Mouse (Mus musculus): ENCODE data around the gene Mgea5. TPM values are rescaled to one million over a fixed set of nuclear protein-coding genes. Genes with fewer than 3 reads are reported as not detected.

Gene Mgea5
- polyA plus RNA-seq, 1 experiment = 27.1 TPM

DNA sequence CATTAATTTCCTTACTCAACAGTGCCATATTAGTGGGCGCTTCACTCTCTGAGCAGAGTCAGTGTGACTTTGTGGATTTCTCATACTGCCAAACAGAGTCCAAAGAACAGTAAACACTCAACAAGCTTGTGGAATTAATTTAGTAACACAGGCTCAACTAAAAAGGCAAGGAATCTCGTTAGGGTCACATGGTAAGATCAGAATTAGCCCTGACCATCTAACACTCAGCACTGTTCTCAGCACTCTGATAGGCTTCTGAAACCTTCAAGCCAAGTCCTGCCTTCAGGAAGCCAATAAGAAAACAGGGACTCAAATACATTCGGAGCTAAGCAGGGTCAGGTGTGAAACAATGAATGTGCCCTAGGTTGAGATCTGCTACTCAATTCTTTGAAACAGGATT is 42.5 kb upstream of the Mgea5 start:
- H3K36me3 ChIP-seq (ENCODE audit: control insufficient read depth, insufficient read depth) = no peaks in the 10 kb centered on the region
- no peaks in the 10 kb centered on the region for H3K27me3 ChIP-seq (ENCODE audit: control insufficient read depth, insufficient read depth, insufficient read length)
- H3K4me2 ChIP-seq (ENCODE audit: low read depth) = no peak overlapping the region
- no peak for TF ChIP-seq USF1 (IDR thresholded peaks at IDR 0.05; ENCODE audit: low read depth)
- TF ChIP-seq POLR2A (IDR thresholded peaks at IDR 0.05; ENCODE audit: insufficient read length, low read depth) = no peak
- TF ChIP-seq TCF12 (IDR thresholded peaks at IDR 0.05; ENCODE audit: insufficient read depth, poor library complexity, severe bottlenecking) = no peak
- TF ChIP-seq SRF (IDR thresholded peaks at IDR 0.05; ENCODE audit: control insufficient read depth, insufficient read length, low read depth) = no peak
- TF ChIP-seq MYOG (IDR thresholded peaks at IDR 0.05; ENCODE audit: control insufficient read depth in 1 of 3, insufficient read depth in 1 of 3, insufficient read length in 2 of 3, low read depth in 2 of 3) = no peak
- TF ChIP-seq MYOD1 (IDR thresholded peaks at IDR 0.05; ENCODE audit: control insufficient read depth in 1 of 3, insufficient read length in 2 of 3, low read depth in 2 of 3) = no peak
- no peak for TF ChIP-seq REST (IDR thresholded peaks at IDR 0.05; ENCODE audit: insufficient read depth, insufficient read length)
- TF ChIP-seq TCF3 (IDR thresholded peaks at IDR 0.05; ENCODE audit: insufficient read length, low read depth) = no peak
- no peak for TF ChIP-seq MAX (IDR thresholded peaks at IDR 0.05; ENCODE audit: low read depth)
- TF ChIP-seq E2F4 (IDR thresholded peaks at IDR 0.05; ENCODE audit: insufficient read depth) = no peak
- no peak for TF ChIP-seq CEBPB (IDR thresholded peaks at IDR 0.05; ENCODE audit: insufficient read depth, poor library complexity, severe bottlenecking)
- no peak overlapping the region for H3K4me3 ChIP-seq
- no peak overlapping the region for H3ac ChIP-seq (ENCODE audit: control insufficient read depth, insufficient read length)
- H3K79me2 ChIP-seq (ENCODE audit: control insufficient read depth, insufficient read depth) = no peaks in the 10 kb centered on the region

DNA sequence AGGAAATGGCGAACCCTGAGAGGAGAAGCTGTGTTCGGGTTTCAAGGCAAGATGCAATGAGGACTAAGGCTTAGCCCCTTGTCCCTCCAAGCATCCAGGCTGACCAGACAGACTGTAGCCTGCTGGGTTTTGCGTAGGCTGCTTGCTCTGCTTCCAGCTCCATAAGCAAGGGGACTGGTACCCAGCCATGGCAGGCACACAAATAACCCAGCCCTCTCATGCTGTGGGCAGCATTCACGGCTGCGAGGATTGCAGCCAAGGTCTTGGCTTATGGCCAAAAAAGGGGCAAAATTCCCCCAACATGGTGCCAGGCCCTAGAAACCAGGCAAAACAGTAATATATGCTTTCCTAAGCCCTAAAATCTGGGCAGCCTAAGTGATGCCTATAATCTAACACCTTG is 38.2 kb upstream of the Mgea5 start:
- Histone ChIP-seq H3K4me3 (no peak overlapping the region), H3K79me2 (ENCODE audit: control insufficient read depth, insufficient read depth) (no peaks in the 10 kb centered on the region), H3K36me3 (ENCODE audit: control insufficient read depth, insufficient read depth) (no peaks in the 10 kb centered on the region), H3ac (ENCODE audit: control insufficient read depth, insufficient read length) (no peak overlapping the region), H3K27me3 (ENCODE audit: control insufficient read depth, insufficient read depth, insufficient read length) (no peaks in the 10 kb centered on the region), H3K4me2 (ENCODE audit: low read depth) (no peak overlapping the region)
- TF ChIP-seq E2F4 (IDR thresholded peaks at IDR 0.05; ENCODE audit: insufficient read depth) (no peak), MYOD1 (IDR thresholded peaks at IDR 0.05; ENCODE audit: control insufficient read depth in 1 of 3, insufficient read length in 2 of 3, low read depth in 2 of 3) (no peak), SRF (IDR thresholded peaks at IDR 0.05; ENCODE audit: control insufficient read depth, insufficient read length, low read depth) (no peak), POLR2AphosphoS2 (IDR thresholded peaks at IDR 0.05; ENCODE audit: insufficient read length, low read depth) (no peak), CEBPB (IDR thresholded peaks at IDR 0.05; ENCODE audit: insufficient read depth, poor library complexity, severe bottlenecking) (no peak), REST (IDR thresholded peaks at IDR 0.05; ENCODE audit: insufficient read depth, insufficient read length) (no peak), MAX (IDR thresholded peaks at IDR 0.05; ENCODE audit: low read depth) (no peak), POLR2A (IDR thresholded peaks at IDR 0.05; ENCODE audit: insufficient read length, low read depth) (no peak), TCF3 (IDR thresholded peaks at IDR 0.05; ENCODE audit: insufficient read length, low read depth) (no peak), USF1 (IDR thresholded peaks at IDR 0.05; ENCODE audit: low read depth) (no peak), MYOG (IDR thresholded peaks at IDR 0.05; ENCODE audit: control insufficient read depth in 1 of 3, insufficient read depth in 1 of 3, insufficient read length in 2 of 3, low read depth in 2 of 3) (no peak), TCF12 (IDR thresholded peaks at IDR 0.05; ENCODE audit: insufficient read depth, poor library complexity, severe bottlenecking) (no peak)

DNA sequence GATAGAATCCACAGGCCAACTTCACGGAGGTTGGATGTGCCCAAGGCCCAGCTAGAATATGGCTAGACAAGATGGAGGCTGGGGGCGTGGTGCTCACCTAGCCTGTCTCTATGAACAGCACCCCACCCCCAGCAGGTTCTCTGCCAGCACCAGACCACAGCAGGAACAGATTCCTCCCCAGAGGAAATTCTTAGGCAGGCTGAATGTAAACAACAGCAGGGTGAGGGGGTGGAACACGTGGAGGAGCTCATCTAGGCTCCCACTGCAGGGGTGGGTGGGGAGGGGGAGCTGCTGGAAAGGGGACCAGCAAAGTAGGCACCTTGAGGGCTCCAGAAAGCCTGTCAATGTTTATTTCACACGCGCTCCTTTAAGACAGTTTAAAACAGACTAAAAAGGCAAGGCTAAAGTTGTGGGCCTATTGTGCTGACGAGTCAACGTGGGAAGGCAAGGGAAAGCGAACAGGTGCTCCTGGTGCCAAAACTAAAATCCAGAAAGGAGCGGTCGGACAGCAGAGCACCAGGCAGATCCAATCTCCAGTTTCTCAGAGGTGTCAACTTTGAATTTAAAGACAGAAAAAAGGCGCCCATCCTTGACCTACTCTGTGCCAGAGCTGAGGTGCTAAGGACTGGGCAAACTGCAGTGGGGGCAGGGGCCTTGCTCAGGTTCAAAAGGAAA is 34.3 kb upstream of the Mgea5 start:
- no peaks in the 10 kb centered on the region for H3K27me3 ChIP-seq (ENCODE audit: control insufficient read depth, insufficient read depth, insufficient read length)
- H3K4me2 ChIP-seq (ENCODE audit: low read depth) = no peak overlapping the region
- H3K79me2 ChIP-seq (ENCODE audit: control insufficient read depth, insufficient read depth) = no peaks in the 10 kb centered on the region
- no peak overlapping the region for H3K4me3 ChIP-seq
- no peak overlapping the region for H3ac ChIP-seq (ENCODE audit: control insufficient read depth, insufficient read length)
- TF ChIP-seq MAX (IDR thresholded peaks at IDR 0.05; ENCODE audit: low read depth) = no peak
- no peak for TF ChIP-seq MYOG (IDR thresholded peaks at IDR 0.05; ENCODE audit: control insufficient read depth in 1 of 3, insufficient read depth in 1 of 3, insufficient read length in 2 of 3, low read depth in 2 of 3)
- no peak for TF ChIP-seq SRF (IDR thresholded peaks at IDR 0.05; ENCODE audit: control insufficient read depth, insufficient read length, low read depth)
- no peak for TF ChIP-seq E2F4 (IDR thresholded peaks at IDR 0.05; ENCODE audit: insufficient read depth)
- TF ChIP-seq MYOD1 (IDR thresholded peaks at IDR 0.05; ENCODE audit: control insufficient read depth in 1 of 3, insufficient read length in 2 of 3, low read depth in 2 of 3) = no peak
- H3K36me3 ChIP-seq (ENCODE audit: control insufficient read depth, insufficient read depth) = no peaks in the 10 kb centered on the region

DNA sequence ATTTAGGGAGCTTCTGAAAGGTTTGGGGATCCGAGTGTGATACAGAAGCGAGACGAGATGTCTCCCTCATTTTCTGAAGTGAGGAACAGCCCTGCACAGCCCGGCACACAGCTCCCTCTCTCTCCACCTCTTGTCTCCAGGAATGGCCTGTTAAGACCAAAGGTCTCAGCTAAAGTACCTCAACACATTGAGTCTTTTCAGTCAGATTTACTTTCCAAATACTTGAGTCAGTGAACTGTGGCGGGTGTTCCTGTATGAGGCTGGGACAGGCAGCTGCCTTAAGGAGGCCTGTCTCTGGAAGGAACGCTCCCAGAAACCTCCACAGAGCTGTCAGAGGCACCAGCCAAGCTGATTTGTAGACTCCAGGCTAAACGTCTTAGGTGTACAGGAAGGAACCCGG is 33.1 kb upstream of the Mgea5 start:
- H3ac ChIP-seq (ENCODE audit: control insufficient read depth, insufficient read length) = no peak overlapping the region
- no peak overlapping the region for H3K4me3 ChIP-seq
- H3K36me3 ChIP-seq (ENCODE audit: control insufficient read depth, insufficient read depth) = no peaks in the 10 kb centered on the region
- TF ChIP-seq POLR2A (IDR thresholded peaks at IDR 0.05; ENCODE audit: insufficient read length, low read depth) (no peak), MYOG (IDR thresholded peaks at IDR 0.05; ENCODE audit: control insufficient read depth in 1 of 3, insufficient read depth in 1 of 3, insufficient read length in 2 of 3, low read depth in 2 of 3) (no peak), REST (IDR thresholded peaks at IDR 0.05; ENCODE audit: insufficient read depth, insufficient read length) (no peak), USF1 (IDR thresholded peaks at IDR 0.05; ENCODE audit: low read depth) (no peak), CEBPB (IDR thresholded peaks at IDR 0.05; ENCODE audit: insufficient read depth, poor library complexity, severe bottlenecking) (no peak), TCF3 (IDR thresholded peaks at IDR 0.05; ENCODE audit: insufficient read length, low read depth) (no peak), MAX (IDR thresholded peaks at IDR 0.05; ENCODE audit: low read depth) (no peak), SRF (IDR thresholded peaks at IDR 0.05; ENCODE audit: control insufficient read depth, insufficient read length, low read depth) (no peak), E2F4 (IDR thresholded peaks at IDR 0.05; ENCODE audit: insufficient read depth) (no peak), MYOD1 (IDR thresholded peaks at IDR 0.05; ENCODE audit: control insufficient read depth in 1 of 3, insufficient read length in 2 of 3, low read depth in 2 of 3) (no peak), POLR2AphosphoS2 (IDR thresholded peaks at IDR 0.05; ENCODE audit: insufficient read length, low read depth) (no peak), TCF12 (IDR thresholded peaks at IDR 0.05; ENCODE audit: insufficient read depth, poor library complexity, severe bottlenecking) (no peak)
- H3K4me2 ChIP-seq (ENCODE audit: low read depth) = no peak overlapping the region
- no peaks in the 10 kb centered on the region for H3K79me2 ChIP-seq (ENCODE audit: control insufficient read depth, insufficient read depth)
- H3K27me3 ChIP-seq (ENCODE audit: control insufficient read depth, insufficient read depth, insufficient read length) = no peaks in the 10 kb centered on the region
